Mouse (Mus musculus): ENCODE measurements at regions not wholly inside any gene's neighbourhood (a gene's known extent, or its start where the extent isn't known, plus 50 kb on each side); places are given as distances from the start of the nearest gene placed in this dataset.

DNA sequence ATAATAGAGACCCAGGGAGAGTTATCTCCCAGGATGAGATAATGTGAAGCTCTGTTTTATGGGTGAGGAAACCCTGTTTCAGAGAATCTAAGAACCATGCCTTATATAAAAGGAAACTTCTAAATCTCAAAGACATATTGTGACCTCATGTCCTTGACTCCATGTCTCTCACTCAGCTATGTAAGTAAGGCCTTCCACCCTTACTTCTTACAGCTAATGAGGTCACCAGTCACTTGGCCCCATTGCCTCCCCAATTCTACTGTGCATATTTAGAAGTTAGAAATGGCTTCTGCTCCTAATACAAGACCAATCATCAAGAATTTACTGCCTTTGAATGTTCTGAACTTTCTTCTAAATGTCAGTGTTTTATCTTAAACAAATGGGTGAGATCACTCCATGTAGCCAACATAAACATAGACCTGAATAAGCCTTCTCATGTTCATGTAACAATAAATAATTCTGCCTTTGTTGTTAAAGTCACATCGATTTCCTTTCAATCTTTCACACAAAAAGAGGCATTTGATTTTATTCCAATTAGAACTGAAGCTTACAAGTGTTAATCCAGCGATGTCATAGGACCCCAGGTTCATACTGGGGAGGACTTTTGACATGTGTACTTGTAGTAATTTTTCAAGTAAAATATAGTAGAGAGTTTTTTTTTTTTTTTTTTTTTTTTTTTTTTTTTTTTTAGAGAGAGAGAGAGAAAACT lies 667.6 kb downstream of the Epha7 start:
- TF ChIP-seq CTCF (IDR thresholded peaks at IDR 0.05; ENCODE audit: borderline replicate concordance, insufficient read depth, low read length), result no peak
- TF ChIP-seq POLR2A (IDR thresholded peaks at IDR 0.05; ENCODE audit: low read depth, low read length), result no peak

Data from embryonic fibroblast, embryonic 13.5 days (primary cell).